Mouse (Mus musculus) ES-CJ7 (cell line): Measurements from ENCODE around the gene Scaper.

Experiments
- DNase-seq: peaks from one replicate; pipeline ENCODE4 v3.0.0; 2011; ENCODE audit warnings: low read depth, low spot score

Scaper gene

GRCm38 (mm10) chr9:55937664-55938617 is at the start of gene Scaper:
TSS of gene Scaper (minus strand) at chr9:55938119.
- DNase-seq: peak; percentile 93

GRCm38 (mm10) chr9:55946819-55947218 is 8.9 kb upstream of the Scaper start:
- DNase-seq: peak; percentile 88

DNA sequence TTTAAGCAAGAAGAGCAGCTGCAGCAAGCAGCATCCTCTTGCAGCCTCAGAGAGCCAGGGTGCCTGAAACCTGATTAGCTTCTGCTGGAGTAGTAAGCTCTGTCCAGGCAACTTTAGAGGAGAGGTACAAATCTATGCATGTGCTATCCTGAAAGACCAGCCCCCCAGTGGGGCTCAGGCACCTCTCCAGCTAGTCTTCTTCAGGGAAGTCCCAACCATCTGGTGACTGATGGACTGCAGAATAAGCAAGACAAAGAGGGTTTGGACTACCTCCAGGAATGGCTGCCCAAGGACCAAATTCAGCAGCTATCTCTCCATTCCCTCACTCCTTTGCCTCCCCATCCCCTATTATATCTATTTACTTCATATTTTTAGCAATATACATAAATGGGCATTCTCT is 3.4 kb upstream of the Scaper start:
- DNase-seq: no peak

DNA sequence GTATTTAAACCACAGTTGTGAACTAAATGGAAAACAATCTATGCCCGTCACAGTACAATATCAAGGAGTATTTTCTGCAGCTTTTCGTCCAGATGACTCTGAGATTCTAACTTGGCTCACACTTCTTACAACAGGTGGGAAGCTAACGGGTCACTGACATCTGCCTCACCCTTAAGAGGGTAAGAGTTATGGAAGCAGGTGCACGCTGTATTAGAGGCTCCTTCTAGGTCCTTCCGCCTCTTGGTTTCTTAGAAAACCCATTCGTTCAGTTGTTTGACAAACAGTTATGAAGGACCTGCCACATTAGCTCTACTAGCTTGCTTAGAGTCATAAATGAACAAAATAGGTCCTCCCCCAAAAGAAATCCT is 683 bp upstream of the Scaper start:
- DNase-seq: no peak

GRCm38 (mm10) chr9:55937224-55937663 is 675 bp downstream of the Scaper start:
- peak; percentile 46 for DNase-seq

DNA sequence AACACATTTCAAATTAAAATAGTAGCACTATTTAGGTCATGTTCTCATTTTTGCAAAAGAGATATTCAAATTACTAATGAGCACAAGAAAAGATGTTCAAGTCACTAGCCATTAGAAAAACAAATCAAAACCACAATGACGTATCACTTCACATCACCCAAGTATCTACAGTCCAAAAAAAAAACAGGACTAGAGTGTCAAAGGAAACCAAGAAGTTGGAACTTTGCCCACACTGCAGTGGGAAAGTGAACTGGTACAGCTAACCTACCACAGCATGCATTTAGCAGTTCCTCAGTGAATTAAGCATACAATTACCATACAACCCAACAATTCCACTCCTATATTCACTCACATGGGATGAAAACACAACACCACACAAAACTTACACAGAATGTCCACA is 5.4 kb downstream of the Scaper start:
- no peak for DNase-seq

DNA sequence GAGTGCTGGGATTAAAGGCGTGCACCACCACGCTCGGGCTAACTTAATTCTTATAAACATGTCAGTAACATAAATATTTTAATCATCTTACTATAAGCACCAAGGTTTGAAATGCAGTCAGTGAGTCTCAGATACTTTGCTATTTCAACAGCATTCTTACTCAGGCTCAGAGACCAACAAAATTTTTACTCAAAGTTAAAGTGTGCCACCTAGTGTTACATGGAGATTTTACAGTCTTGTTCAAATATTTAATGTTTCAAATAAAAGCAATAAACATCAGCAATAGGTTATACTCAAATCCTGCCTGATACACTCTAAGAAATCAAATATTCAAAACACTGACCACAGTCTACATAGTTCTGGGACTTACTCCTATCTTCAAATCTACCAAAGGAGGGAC is 19.3 kb downstream of the Scaper start:
- DNase-seq: peak; percentile 11

DNA sequence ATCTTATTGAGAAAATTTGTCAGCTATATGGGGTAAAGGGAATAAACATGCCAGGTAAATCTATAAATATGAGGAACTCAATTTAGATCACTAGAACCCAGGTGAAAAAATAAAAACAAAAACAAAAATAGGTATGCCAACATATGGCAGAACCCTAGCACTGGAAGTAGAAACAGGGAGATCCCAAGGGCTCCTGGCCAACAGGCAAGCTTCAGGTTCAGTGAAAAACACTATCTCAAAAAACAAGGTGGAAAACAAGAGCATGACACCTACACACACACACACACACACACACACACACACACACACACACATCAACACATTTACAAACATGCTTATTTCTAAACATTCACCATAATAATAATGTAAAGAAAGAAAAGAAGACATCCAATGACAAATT is 21.2 kb downstream of the Scaper start:
- no peak for DNase-seq

DNA sequence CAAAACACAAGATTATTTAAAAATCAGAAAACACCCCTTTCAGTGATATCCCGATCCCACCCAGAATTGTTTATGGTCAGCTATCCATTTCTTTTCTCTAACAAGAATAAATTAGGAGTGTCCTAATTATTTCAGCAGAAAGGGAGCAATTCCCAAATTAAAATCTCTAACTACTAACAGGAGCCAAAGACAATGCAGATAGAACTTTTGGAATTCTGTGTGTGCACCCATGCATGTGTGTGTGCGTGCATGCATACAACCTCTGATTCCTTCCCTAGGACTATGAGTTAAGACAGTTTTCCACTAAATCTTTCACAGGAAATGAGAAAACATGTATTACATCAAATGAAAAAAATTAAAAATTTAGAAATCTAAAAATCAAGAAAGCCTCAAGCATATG is 26.4 kb downstream of the Scaper start:
- no peak for DNase-seq

GRCm38 (mm10) chr9:55902964-55903363 is 35.0 kb downstream of the Scaper start:
- no peak for DNase-seq

DNA sequence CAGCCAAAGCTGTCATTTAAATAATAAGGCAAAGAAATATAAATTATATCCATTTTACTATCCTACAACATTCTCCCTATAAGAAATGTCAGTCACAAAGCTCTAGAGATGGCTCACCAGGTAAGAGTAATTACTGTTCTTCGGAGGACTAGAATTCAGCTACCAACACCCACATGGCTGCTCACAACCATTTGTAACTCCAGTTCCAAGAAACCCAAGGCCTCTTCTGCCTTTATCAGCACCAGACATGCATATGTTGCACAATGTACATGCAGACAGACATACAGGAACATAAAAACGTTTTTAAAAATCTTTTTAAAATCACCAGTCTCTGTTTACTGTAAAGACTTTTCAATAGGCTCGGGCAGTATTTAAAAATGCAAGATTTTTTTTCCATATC is 36.3 kb downstream of the Scaper start:
- no peak for DNase-seq

DNA sequence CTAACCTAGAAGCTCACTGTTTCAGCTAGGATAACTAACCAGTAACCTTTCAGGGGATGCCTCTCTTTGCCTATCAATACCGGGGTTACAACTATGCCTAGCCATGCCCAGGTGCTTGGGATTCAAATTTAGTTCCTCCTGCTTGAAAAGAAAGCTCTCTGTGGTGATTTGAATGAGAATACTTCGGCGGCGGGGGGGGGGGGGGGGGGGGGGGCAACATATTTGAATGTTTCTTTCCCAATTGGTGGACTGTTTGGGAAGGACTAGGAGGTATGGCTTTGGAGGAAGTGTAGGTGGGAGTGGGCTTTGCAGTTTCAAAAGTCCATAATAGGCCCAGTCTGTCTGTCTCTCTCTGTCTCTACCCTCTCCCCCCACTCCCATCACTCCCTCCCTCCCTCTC is 37.4 kb downstream of the Scaper start:
- DNase-seq: peak; percentile 75

GRCm38 (mm10) chr9:55878066-55878465 is 59.9 kb downstream of the Scaper start:
- DNase-seq: no peak

- DNase-seq: peak; percentile 69
These were observed 148.5 kb downstream of the Scaper start for GRCm38 (mm10) chr9:55789442-55789841.

DNA sequence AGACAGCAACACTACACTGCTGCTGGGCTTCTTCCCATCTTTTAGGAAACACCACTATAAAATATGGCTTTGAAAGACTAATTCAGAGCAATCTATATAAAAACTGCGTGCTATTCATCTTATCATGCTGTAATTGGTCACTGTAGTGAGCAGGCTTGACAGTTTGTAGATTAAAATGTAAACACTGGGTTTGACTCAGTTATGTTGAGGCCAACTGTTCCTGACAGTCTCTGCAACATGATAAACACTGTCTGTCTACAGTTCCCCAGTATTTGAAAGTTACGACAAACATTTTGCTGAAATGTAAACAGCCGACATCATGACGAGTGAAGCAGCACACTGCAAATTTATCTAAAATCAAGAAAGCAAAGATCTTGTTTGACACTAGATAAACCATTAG is 225.9 kb downstream of the Scaper start:
- DNase-seq: no peak

DNA sequence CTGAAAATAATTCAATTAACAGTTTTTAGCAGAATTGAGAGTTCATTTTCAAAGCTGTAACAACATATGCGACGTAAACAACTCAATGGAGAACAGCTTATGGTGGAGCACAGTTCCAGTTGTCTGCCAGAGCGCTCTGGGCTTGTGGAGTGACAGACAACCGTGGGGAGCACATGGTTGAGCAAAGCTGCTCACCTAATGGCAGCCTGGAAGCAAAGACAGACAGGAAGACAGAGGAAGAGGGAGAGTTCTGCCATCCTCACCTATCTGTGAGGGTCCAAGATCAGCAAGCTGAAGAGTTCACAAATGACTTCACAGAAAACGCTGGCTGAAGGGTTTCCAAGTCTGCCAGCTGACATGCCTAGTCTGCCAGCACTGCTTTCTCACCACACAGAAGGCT is 227.4 kb downstream of the Scaper start:
- DNase-seq: no peak

GRCm38 (mm10) chr9:55706603-55707002 is 231.3 kb downstream of the Scaper start:
- DNase-seq: peak; percentile 9

DNA sequence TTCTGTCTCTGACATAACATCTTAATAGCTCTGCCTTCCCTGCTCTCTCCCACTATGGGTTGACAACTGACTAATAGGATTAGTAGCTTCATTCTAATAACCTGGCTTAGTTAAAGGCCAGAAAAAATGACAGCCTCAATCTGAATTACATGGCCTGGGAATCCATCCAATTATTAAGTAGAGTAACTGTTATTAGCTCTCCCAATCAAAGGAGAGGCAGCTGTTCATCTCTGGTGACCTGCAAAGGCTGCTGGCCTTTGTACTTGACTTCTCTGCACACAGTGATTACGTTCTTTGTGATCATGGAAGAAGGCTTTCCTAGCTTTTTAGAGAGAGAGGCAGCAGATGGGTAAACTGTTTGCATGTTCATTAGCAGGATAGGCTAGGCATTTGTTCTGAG is 242.6 kb downstream of the Scaper start:
- DNase-seq: no peak

DNA sequence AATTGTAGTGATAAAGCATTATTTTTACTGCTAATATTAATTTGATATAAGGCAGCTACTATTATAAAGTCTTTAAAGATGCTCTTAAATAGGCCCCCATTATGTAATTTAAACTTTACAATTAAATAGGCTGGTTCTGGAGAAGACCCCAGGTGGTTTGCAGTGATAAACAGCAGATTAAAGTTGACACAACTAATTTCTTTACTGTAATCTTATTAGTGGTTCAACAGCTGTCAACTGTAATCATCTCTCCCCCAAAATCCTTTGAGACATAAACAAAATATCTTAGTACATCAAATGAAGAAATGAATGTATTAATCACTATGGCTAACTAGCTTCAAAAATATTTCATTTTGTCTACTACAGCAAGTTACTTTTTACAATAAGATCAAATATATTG is 260.8 kb downstream of the Scaper start:
- DNase-seq: no peak

DNA sequence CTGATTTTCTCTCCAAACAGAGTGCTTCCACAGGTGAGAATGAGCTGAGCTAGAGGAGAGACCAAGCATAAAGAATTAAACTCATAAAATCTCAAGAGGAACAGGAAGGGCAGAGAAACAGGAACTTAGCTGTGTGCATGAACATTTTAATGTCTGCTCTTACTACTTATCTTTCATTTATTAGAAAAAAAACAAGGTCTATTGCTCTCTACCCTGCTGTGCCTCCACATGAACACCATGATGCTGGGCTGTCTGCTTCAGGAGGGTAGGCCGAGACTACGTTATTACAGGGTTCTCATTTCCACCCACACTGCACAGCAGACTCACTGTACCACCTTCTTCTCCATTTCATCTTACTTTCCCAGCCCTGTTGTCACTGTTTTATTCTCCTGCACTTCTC is 291.5 kb downstream of the Scaper start:
- DNase-seq: no peak

DNA sequence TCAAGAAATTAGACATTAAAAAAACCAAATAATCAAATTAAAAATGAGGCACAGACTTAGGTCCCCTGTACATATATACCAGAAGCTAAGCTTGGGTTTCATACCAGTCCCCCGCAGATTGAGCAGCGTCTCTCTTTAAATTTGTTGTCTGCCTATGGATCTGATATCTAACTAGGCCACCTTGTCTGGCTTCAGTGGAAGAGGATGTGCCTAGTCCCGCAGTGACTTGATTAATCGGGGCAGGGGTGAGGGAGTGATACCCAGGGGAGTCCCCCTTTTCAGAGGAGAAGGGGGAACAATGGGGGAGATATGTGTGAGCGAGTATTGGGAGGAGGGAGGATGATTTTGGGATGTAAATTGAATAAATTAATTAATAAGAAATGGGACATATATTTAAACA is 310.9 kb downstream of the Scaper start:
- DNase-seq: no peak

DNA sequence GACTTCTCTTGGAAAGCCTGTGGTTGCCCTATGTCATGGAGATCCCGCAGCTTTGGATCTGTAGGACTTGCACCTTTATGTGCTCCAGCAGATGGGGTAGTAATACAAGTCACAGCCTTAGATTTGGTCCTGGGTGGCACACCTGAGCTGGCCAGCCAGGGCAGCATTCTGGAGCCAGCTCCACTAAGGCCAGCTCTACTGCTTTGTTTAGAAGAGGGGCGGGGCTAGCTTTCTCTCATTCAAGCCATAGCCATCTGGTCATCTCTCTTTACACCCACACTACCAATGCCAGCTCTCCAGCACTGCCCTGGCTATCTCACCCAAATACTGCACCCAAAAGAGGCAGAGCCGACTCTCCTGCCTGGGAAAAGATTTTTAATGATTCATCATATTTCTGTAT is 323.2 kb downstream of the Scaper start:
- no peak for DNase-seq

DNA sequence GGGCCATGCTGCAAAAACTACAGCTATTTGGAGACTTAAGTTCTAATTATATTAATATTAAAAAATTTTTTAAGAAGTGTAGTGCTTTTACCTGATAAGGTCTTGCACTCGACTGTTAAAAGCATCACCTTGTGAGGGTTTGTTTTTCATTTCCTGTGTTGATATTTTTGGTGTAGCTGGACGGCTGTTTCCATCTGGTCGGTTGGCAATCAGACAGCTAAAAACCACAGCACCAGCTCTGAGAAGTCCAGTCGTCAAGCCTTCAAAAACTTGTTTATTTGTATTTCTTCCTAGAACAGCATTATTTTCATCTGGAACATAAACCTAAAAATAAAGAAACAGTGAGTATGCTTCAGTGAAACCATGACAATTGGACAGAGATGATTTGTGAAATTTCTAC is 328.2 kb downstream of the Scaper start:
- DNase-seq: no peak
